Mouse (Mus musculus) limb, embryonic 14.5 days (tissue): ENCODE data around the gene Psmb3. TPM values are rescaled to one million over a fixed set of nuclear protein-coding genes. Genes with fewer than 3 reads are reported as not detected.
A peak's percentile ranks its signal among the peaks of the same experiment; 100 is the strongest.

Source experiments
- ATAC-seq: fragments of 200-750 bp; cut with Nextera tagmentation; 2 replicates; pipeline ENCODE4 v1.8.0; 2017; ENCODE audit warnings: low read depth, moderate number of reproducible peaks, moderate TSS enrichment; ENCODE audit not compliant: low FRiP score
- DNase-seq: peaks from one replicate; pipeline ENCODE4 v3.0.0-alpha.2; 2015; ENCODE audit warnings: low spot score
- H3K27ac ChIP-seq: fragments of 300-500 bp; sonication (generic); replicated peaks from 2 replicates; pipeline ENCODE4 v1.5.1; 2014; ENCODE audit warnings: low read depth, mild to moderate bottlenecking, low read length, moderate library complexity, mixed read lengths
- H3K27me3 ChIP-seq: fragments of 300-500 bp; sonication (generic); 2 replicates; pipeline ENCODE4 v1.6.1; 2014; ENCODE audit warnings: low read length, mixed read lengths; ENCODE audit not compliant: control insufficient read depth, insufficient read depth
- H3K36me3 ChIP-seq: fragments of 300-500 bp; sonication (generic); 2 replicates; pipeline ENCODE4 v1.6.1; 2014; ENCODE audit warnings: mild to moderate bottlenecking, low read length, moderate library complexity, mixed read lengths; ENCODE audit not compliant: control insufficient read depth, insufficient read depth
- H3K4me1 ChIP-seq: fragments of 300-500 bp; sonication (generic); 2 replicates; pipeline ENCODE4 v1.6.1; 2014; ENCODE audit warnings: antibody characterized with exemption, low read length, mixed read lengths; ENCODE audit not compliant: control insufficient read depth, insufficient read depth
- H3K4me2 ChIP-seq: fragments of 300-500 bp; sonication (generic); replicated peaks from 2 replicates; pipeline ENCODE4 v1.6.1; 2014; ENCODE audit warnings: low read depth, mild to moderate bottlenecking, low read length, moderate library complexity; ENCODE audit not compliant: severe bottlenecking
- H3K4me3 ChIP-seq: fragments of 300-500 bp; sonication (generic); replicated peaks from 2 replicates; pipeline ENCODE4 v1.5.1; 2014; ENCODE audit warnings: low read length
- H3K9ac ChIP-seq: fragments of 300-500 bp; sonication (generic); 2 replicates; pipeline ENCODE4 v1.6.1; 2014; ENCODE audit warnings: mild to moderate bottlenecking, low read depth, low read length, moderate library complexity; ENCODE audit not compliant: severe bottlenecking
- H3K9me3 ChIP-seq: fragments of 300-500 bp; sonication (generic); 2 replicates; pipeline ENCODE4 v1.6.1; 2016; ENCODE audit warnings: low read length; ENCODE audit not compliant: control insufficient read depth
- POLR2A ChIP-seq: fragments of 200-500 bp; IDR thresholded peaks from 2 replicates; pipeline ENCODE4 v1.8.0; 2012; ENCODE audit warnings: inconsistent platforms, mild to moderate bottlenecking, moderate library complexity, borderline replicate concordance; ENCODE audit not compliant: insufficient read depth, insufficient read length; ENCODE audit errors: extremely low read depth
- WGBS: fragments of 180-500 bp; shearing (Covaris S2); extraction: QIAGEN DNeasy Blood & Tissue Kit; methylation state at CpG from one replicate; pipeline ENCODE4 v1.1.7; 2014; 5-methylcytosine and 5-hydroxymethylcytosine counted together
- polyA plus RNA-seq, 2 experiments: library from polyadenylated mRNA; depleted of rRNA in 1 of 2; stranded (reverse) in 1 of 2; unstranded in 1 of 2; fragments of >200 nt; fragmentation: Nextera tagmentation in 1 of 2; extraction: Ambion mirVana in 1 of 2; gene quantifications; 2 replicates each; pipeline versions ENCODE4 v1.2.1 to v1.2.3; 2012 to 2014

Gene Psmb3
- polyA plus RNA-seq, 2 experiments, result 368 to 508 TPM

GRCm38 (mm10) chr11:97744063-97744717 lies 41.0 kb downstream of the Psmb3 start, which contains the start of gene Pip4k2b:
Gene Pip4k2b, minus strand, starts transcription at chr11:97744704.
- DNase-seq (no peak), ATAC-seq (peak; percentile 32)
- Histone ChIP-seq H3K4me2 (peak within 1 kb of the TSS; percentile 83), H3K4me3 (peak within 1 kb of the TSS; percentile 80), H3K36me3 (peaks cover 31% of the 10 kb centered on the region), H3K4me1 (peaks cover 15% of the 10 kb centered on the region), H3K9me3 (no peaks in the 10 kb centered on the region), H3K27me3 (no peaks in the 10 kb centered on the region), H3K9ac (peak within 1 kb of the TSS; percentile 83), H3K27ac (peak within 1 kb of the TSS; percentile 93)
- under 1% methylated on average over 38 of the region's 63 CpGs for WGBS
- TF ChIP-seq POLR2A, result no peak

- H3K27me3 ChIP-seq, result no peaks in the 10 kb centered on the region
- ATAC-seq (peak; percentile 96), DNase-seq (peak; percentile 99)
- peak overlapping the region; percentile 83 for H3K9ac ChIP-seq
- peaks cover 15% of the 10 kb centered on the region for H3K4me1 ChIP-seq
- peak overlapping the region; percentile 93 for H3K27ac ChIP-seq
- peaks cover 37% of the 10 kb centered on the region for H3K36me3 ChIP-seq
- no peak for TF ChIP-seq POLR2A
- no peaks in the 10 kb centered on the region for H3K9me3 ChIP-seq
- WGBS, result under 1% methylated on average over 26 of the region's 57 CpGs
- H3K4me2 ChIP-seq, result peak overlapping the region; percentile 51
- peak overlapping the region; percentile 80 for H3K4me3 ChIP-seq
Observed at GRCm38 (mm10) chr11:97744718-97745330, 41.6 kb downstream of the Psmb3 start.

GRCm38 (mm10) chr11:97745331-97745721 lies 42.1 kb downstream of the Psmb3 start:
- 8% methylated on average over 13 of the region's 13 CpGs for WGBS
- no peaks in the 10 kb centered on the region for H3K9me3 ChIP-seq
- no peak overlapping the region for H3K9ac ChIP-seq
- no peak for TF ChIP-seq POLR2A
- H3K4me1 ChIP-seq, result peaks cover 15% of the 10 kb centered on the region
- no peak for ATAC-seq
- H3K4me3 ChIP-seq, result peak overlapping the region; percentile 80
- peaks cover 42% of the 10 kb centered on the region for H3K36me3 ChIP-seq
- peak overlapping the region; percentile 51 for H3K4me2 ChIP-seq
- no peak overlapping the region for H3K27ac ChIP-seq
- DNase-seq, result no peak
- H3K27me3 ChIP-seq, result no peaks in the 10 kb centered on the region

- H3K27me3 ChIP-seq, result no peaks in the 10 kb centered on the region
- ATAC-seq (no peak), DNase-seq (no peak)
- H3K4me2 ChIP-seq, result no peak overlapping the region
- 93% methylated on average over 8 of the region's 8 CpGs for WGBS
- no peak for TF ChIP-seq POLR2A
- peaks cover 62% of the 10 kb centered on the region for H3K36me3 ChIP-seq
- H3K27ac ChIP-seq, result no peak overlapping the region
- H3K9me3 ChIP-seq, result no peaks in the 10 kb centered on the region
- H3K9ac ChIP-seq, result no peak overlapping the region
- peaks cover 10% of the 10 kb centered on the region for H3K4me1 ChIP-seq
- no peak overlapping the region for H3K4me3 ChIP-seq
Observed at GRCm38 (mm10) chr11:97747773-97748172, 44.6 kb downstream of the Psmb3 start.

GRCm38 (mm10) chr11:97748496-97748895 lies 45.3 kb downstream of the Psmb3 start:
- peaks cover 3% of the 10 kb centered on the region for H3K4me1 ChIP-seq
- no peak for ATAC-seq

More at GRCm38 (mm10) chr11:97748496-97748895, 45.3 kb downstream of the Psmb3 start:
- DNase-seq, result no peak
- Histone ChIP-seq H3K4me2 (no peak overlapping the region), H3K9me3 (no peaks in the 10 kb centered on the region), H3K27ac (no peak overlapping the region), H3K27me3 (no peaks in the 10 kb centered on the region), H3K9ac (no peak overlapping the region), H3K4me3 (no peak overlapping the region), H3K36me3 (peaks cover 69% of the 10 kb centered on the region)
- no peak for TF ChIP-seq POLR2A
- 90% methylated on average over 5 of the region's 5 CpGs for WGBS
